Mouse (Mus musculus): ENCODE measurements around the gene Nudt6. TPM values are rescaled to one million over a fixed set of nuclear protein-coding genes. Genes with fewer than 3 reads are reported as not detected.

The Nudt6 gene
- total and polyA plus RNA-seq, 3 experiments, result 6.0 to 9.1 TPM; not detected in 1

GRCm38 (mm10) chr3:37397646-37398045 lies 22.4 kb downstream of the Nudt6 start:
- no peaks in the 10 kb centered on the region for H3K36me3 ChIP-seq (ENCODE audit: control insufficient read depth in 1 of 2, insufficient read depth in 2 of 2, low read length in 2 of 2)
- no peaks in the 10 kb centered on the region for H3K79me2 ChIP-seq (ENCODE audit: control insufficient read depth, insufficient read depth, low read length, poor library complexity)
- no peaks in the 10 kb centered on the region for H3K27me3 ChIP-seq (ENCODE audit: control insufficient read depth in 1 of 2, insufficient read depth in 2 of 2, low read length in 2 of 2)
- H3K4me1 ChIP-seq (ENCODE audit: control insufficient read depth in 1 of 2, insufficient read depth in 2 of 2, low read length in 2 of 2), result peaks cover 0 to 6% of the 10 kb centered on the region in 2 experiments; a peak in 1 of 4 replicates
- H3K4me3 ChIP-seq (ENCODE audit: control insufficient read depth in 1 of 2, insufficient read depth in 1 of 2, low read depth in 2 of 2, low read length in 2 of 2), result no peak overlapping the region
- no peaks in the 10 kb centered on the region for H3K9me3 ChIP-seq (replicated peaks; ENCODE audit: insufficient read depth, low read length)
- TF ChIP-seq BHLHE40 (IDR thresholded peaks at IDR 0.05; ENCODE audit: borderline replicate concordance, low read depth, low read length), result no peak
- no peak for TF ChIP-seq TAL1 (IDR thresholded peaks at IDR 0.05; ENCODE audit: low read length)
- TF ChIP-seq CTCF (IDR thresholded peaks at IDR 0.05 in 2 of 3, conservative IDR thresholded peaks at IDR 0.05 in 1 of 3; ENCODE audit: control insufficient read depth in 1 of 3, insufficient read depth in 1 of 3, low read depth in 2 of 3, low read length in 3 of 3, poor library complexity in 1 of 3, severe bottlenecking in 1 of 3), result no peak
- TF ChIP-seq KAT2A (conservative IDR thresholded peaks at IDR 0.05; ENCODE audit: low read depth, low read length), result no peak
- no peak for TF ChIP-seq GABPA (IDR thresholded peaks at IDR 0.05; ENCODE audit: low read depth, low read length)
- TF ChIP-seq ZKSCAN1 (IDR thresholded peaks at IDR 0.05; ENCODE audit: low read depth, low read length), result no peak
- TF ChIP-seq TCF12 (IDR thresholded peaks at IDR 0.05; ENCODE audit: low read depth, low read length), result no peak
- no peak for TF ChIP-seq MAX (IDR thresholded peaks at IDR 0.05; ENCODE audit: low read length)
- TF ChIP-seq NRF1 (IDR thresholded peaks at IDR 0.05; ENCODE audit: insufficient read depth, low read depth, low read length, poor library complexity, severe bottlenecking), result no peak
- TF ChIP-seq GATA1 (IDR thresholded peaks at IDR 0.05; ENCODE audit: low read depth, low read length), result no peak
- TF ChIP-seq USF2 (IDR thresholded peaks at IDR 0.05; ENCODE audit: borderline replicate concordance in 1 of 2, insufficient read depth in 1 of 2, low read depth in 1 of 2, low read length in 2 of 2), result no peak
- TF ChIP-seq JUND (IDR thresholded peaks at IDR 0.05; ENCODE audit: low read depth, low read length), result no peak
- TF ChIP-seq POLR2AphosphoS5 (IDR thresholded peaks at IDR 0.05; ENCODE audit: borderline replicate concordance, low read depth, low read length), result no peak
- TF ChIP-seq ZMIZ1 (IDR thresholded peaks at IDR 0.05; ENCODE audit: low read depth, low read length), result no peak
- TF ChIP-seq MAFK (IDR thresholded peaks at IDR 0.05; ENCODE audit: borderline replicate concordance, low read depth, low read length), result no peak
- no peak for TF ChIP-seq CHD1 (IDR thresholded peaks at IDR 0.05; ENCODE audit: low read depth, low read length)
- TF ChIP-seq RCOR1 (IDR thresholded peaks at IDR 0.05; ENCODE audit: low read depth, low read length), result no peak
- TF ChIP-seq USF1 (IDR thresholded peaks at IDR 0.05; ENCODE audit: low read depth, low read length), result no peak
- H3K9ac ChIP-seq (ENCODE audit: control insufficient read depth, low read depth, low read length, poor library complexity, severe bottlenecking), result no peak overlapping the region
- DNase-seq (ENCODE audit: low read depth, low spot score), result no peak
- H3K27ac ChIP-seq (ENCODE audit: control insufficient read depth, low read depth, low read length), result no peak overlapping the region

- Histone ChIP-seq H3K27ac (ENCODE audit: control insufficient read depth, low read depth, low read length) (no peak overlapping the region), H3K79me2 (ENCODE audit: control insufficient read depth, insufficient read depth, low read length, poor library complexity) (no peaks in the 10 kb centered on the region), H3K36me3 (ENCODE audit: control insufficient read depth in 1 of 2, insufficient read depth in 2 of 2, low read length in 2 of 2) (no peaks in the 10 kb centered on the region), H3K27me3 (ENCODE audit: control insufficient read depth in 1 of 2, insufficient read depth in 2 of 2, low read length in 2 of 2) (no peaks in the 10 kb centered on the region), H3K9ac (ENCODE audit: control insufficient read depth, low read depth, low read length, poor library complexity, severe bottlenecking) (no peak overlapping the region), H3K4me3 (ENCODE audit: control insufficient read depth in 1 of 2, insufficient read depth in 1 of 2, low read depth in 2 of 2, low read length in 2 of 2) (no peak overlapping the region), H3K4me1 (ENCODE audit: control insufficient read depth in 1 of 2, insufficient read depth in 2 of 2, low read length in 2 of 2) (peaks cover 0 to 6% of the 10 kb centered on the region in 2 experiments; a peak in 1 of 4 replicates), H3K9me3 (replicated peaks; ENCODE audit: insufficient read depth, low read length) (no peaks in the 10 kb centered on the region)
- no peak for TF ChIP-seq BHLHE40 (IDR thresholded peaks at IDR 0.05; ENCODE audit: borderline replicate concordance, low read depth, low read length)
- no peak for TF ChIP-seq GABPA (IDR thresholded peaks at IDR 0.05; ENCODE audit: low read depth, low read length)
- TF ChIP-seq NRF1 (IDR thresholded peaks at IDR 0.05; ENCODE audit: insufficient read depth, low read depth, low read length, poor library complexity, severe bottlenecking), result no peak
- no peak for TF ChIP-seq SMC3 (IDR thresholded peaks at IDR 0.05; ENCODE audit: low read depth, low read length)
- TF ChIP-seq MXI1 (IDR thresholded peaks at IDR 0.05; ENCODE audit: low read depth, low read length), result no peak
- TF ChIP-seq POLR2AphosphoS5 (IDR thresholded peaks at IDR 0.05; ENCODE audit: borderline replicate concordance, low read depth, low read length), result no peak
- TF ChIP-seq KAT2A (conservative IDR thresholded peaks at IDR 0.05; ENCODE audit: low read depth, low read length), result no peak
- TF ChIP-seq USF1 (IDR thresholded peaks at IDR 0.05; ENCODE audit: low read depth, low read length), result no peak
- TF ChIP-seq CHD1 (IDR thresholded peaks at IDR 0.05; ENCODE audit: low read depth, low read length), result no peak
- TF ChIP-seq RAD21 (IDR thresholded peaks at IDR 0.05; ENCODE audit: low read depth, low read length), result no peak
- TF ChIP-seq USF2 (IDR thresholded peaks at IDR 0.05; ENCODE audit: borderline replicate concordance in 1 of 2, insufficient read depth in 1 of 2, low read depth in 1 of 2, low read length in 2 of 2), result no peak
- TF ChIP-seq POLR2A (IDR thresholded peaks at IDR 0.05; ENCODE audit: control insufficient read depth in 1 of 2, insufficient read depth in 1 of 2, low read depth in 1 of 2, low read length in 2 of 2, poor library complexity in 1 of 2), result no peak
- no peak for TF ChIP-seq ZMIZ1 (IDR thresholded peaks at IDR 0.05; ENCODE audit: low read depth, low read length)
- TF ChIP-seq POLR2AphosphoS2 (IDR thresholded peaks at IDR 0.05; ENCODE audit: low read length), result no peak
- no peak for TF ChIP-seq CTCF (IDR thresholded peaks at IDR 0.05 in 2 of 3, conservative IDR thresholded peaks at IDR 0.05 in 1 of 3; ENCODE audit: control insufficient read depth in 1 of 3, insufficient read depth in 1 of 3, low read depth in 2 of 3, low read length in 3 of 3, poor library complexity in 1 of 3, severe bottlenecking in 1 of 3)
- TF ChIP-seq HCFC1 (IDR thresholded peaks at IDR 0.05; ENCODE audit: low read depth, low read length), result no peak
- no peak for DNase-seq (ENCODE audit: low read depth, low spot score)
Observed at GRCm38 (mm10) chr3:37396930-37397608, 22.9 kb downstream of the Nudt6 start.

Measured in MEL (cell line).